Mouse (Mus musculus) B cell, adult 62 days (primary cell): ENCODE data around the gene Dynlrb1. TPM values are rescaled to one million over a fixed set of nuclear protein-coding genes. Genes with fewer than 3 reads are reported as not detected.

Experiments used
- total RNA-seq: library from RNA; stranded (reverse); gene quantifications from 4 replicates; pipeline ENCODE4 v1.2.4, GENCODE M21; 2023

Dynlrb1 gene
- total RNA-seq = 76.6 to 91.6 TPM (median 81.5 TPM) in 4 replicates

GRCm38 (mm10) chr2:155236362-155236992, at the start of gene Dynlrb1:
Gene Dynlrb1, plus strand, starts transcription at chr2:155236533.

GRCm38 (mm10) chr2:155276195-155276594, 39.9 kb downstream of the Dynlrb1 start, which contains the start of gene Map1lc3a:
Gene Map1lc3a, plus strand, starts transcription at chr2:155276297.

Other genes with a start within 250 kb of the Dynlrb1 start
- not detected in 4 replicates for gene Gm14226, start 218.3 kb upstream of the Dynlrb1 start, total RNA-seq
- gene Ahcy, start 162.0 kb upstream of the Dynlrb1 start, total RNA-seq = 27.1 to 30.0 TPM (median 28.2 TPM) in 4 replicates
- 92.4 to 101 TPM (median 95.9 TPM) in 4 replicates for gene Itch, start 103.0 kb upstream of the Dynlrb1 start, total RNA-seq
- gene Map1lc3a, start 39.8 kb downstream of the Dynlrb1 start, total RNA-seq = 37.7 to 45.4 TPM (median 39.2 TPM) in 4 replicates
- gene Pigu, start 120.9 kb downstream of the Dynlrb1 start, total RNA-seq = 23.9 to 29.2 TPM (median 25.9 TPM) in 4 replicates
- gene Trp53inp2, start 144.5 kb downstream of the Dynlrb1 start, total RNA-seq = 418 to 452 TPM (median 437 TPM) in 4 replicates
- 61.3 to 72.0 TPM (median 68.3 TPM) in 4 replicates for gene Ncoa6, start 237.4 kb downstream of the Dynlrb1 start, total RNA-seq